Mouse (Mus musculus) ES-E14 (cell line): ENCODE measurements at regions not wholly inside any gene's neighbourhood (a gene's known extent, or its start where the extent isn't known, plus 50 kb on each side); places are given as distances from the start of the nearest gene placed in this dataset.

Experiments used
- ZC3H11A ChIP-seq: IDR thresholded peaks from 2 replicates; pipeline ENCODE4 v1.6.1; 2012; ENCODE audit warnings: low read depth, mild to moderate bottlenecking, inconsistent platforms, low read length, borderline replicate concordance
- ZNF384 ChIP-seq: IDR thresholded peaks from 2 replicates; pipeline ENCODE4 v1.6.1; 2012; ENCODE audit warnings: low read depth, low read length, inconsistent platforms

- TF ChIP-seq ZNF384, result no peak
- TF ChIP-seq ZC3H11A, result no peak
Observed at GRCm38 (mm10) chr6:89157501-89157900, 204.9 kb downstream of the Plxna1 start.
